Comparison of ENCODE assay signal across 8 mouse cellular contexts in genomic region chr10:83354333-83354719, GRCm38 (mm10). TPM values are rescaled to one million over a fixed set of nuclear protein-coding genes. Genes with fewer than 3 reads are reported as not detected.
DNase-seq lines count a peak whose midpoint lies in the region; ATAC-seq and TF ChIP-seq lines count a peak whose summit lies in the region.

No protein-coding gene starts in this region.

- H3K27ac ChIP-seq in forebrain, postnatal 0 days (ENCODE audit: low read depth, low read length), result peak overlapping the region; percentile 29; the same call in 1 of the 2 replicates
- H3K27ac ChIP-seq in forebrain, embryonic 11.5 days (ENCODE audit: low read depth, low read length), result no peak overlapping the region
- no peak overlapping the region for H3K27ac ChIP-seq in neural tube, embryonic 13.5 days (replicated peaks)
- H3K27ac ChIP-seq in hindbrain, embryonic 14.5 days, result peak overlapping the region; percentile 33; the same call in 1 of the 2 replicates

- H3K27me3 ChIP-seq in forebrain, postnatal 0 days (ENCODE audit: insufficient read depth, low read length), result no peaks in the 10 kb centered on the region
- H3K27me3 ChIP-seq in forebrain, embryonic 11.5 days (ENCODE audit: control insufficient read depth, insufficient read depth, low read length), result no peaks in the 10 kb centered on the region
- H3K27me3 ChIP-seq in neural tube, embryonic 13.5 days, result no peaks in the 10 kb centered on the region
- H3K27me3 ChIP-seq in hindbrain, embryonic 14.5 days (ENCODE audit: control insufficient read depth, insufficient read depth, low read length), result no peaks in the 10 kb centered on the region

- DNase-seq in forebrain, postnatal 0 days, result peak; percentile 40
- DNase-seq in forebrain, embryonic 11.5 days (ENCODE audit: low spot score), result no peak
- no peak for DNase-seq in neural tube, embryonic 10.5 days (ENCODE audit: extremely low spot score, low spot score)
- peak; percentile 41 for DNase-seq in hindbrain, embryonic 14.5 days (ENCODE audit: low spot score)
- DNase-seq in adrenal gland, adult 18-20 months (ENCODE audit: low spot score in 2 of 2), result no peak
- DNase-seq in thymus, adult 18-20 months, result no peak

- peak; percentile 58 for TF ChIP-seq CTCF in forebrain, postnatal 0 days (IDR thresholded peaks at IDR 0.05; ENCODE audit: low read depth)

- H3K9ac ChIP-seq in forebrain, postnatal 0 days, result 0 out of 2 replicates have a peak overlapping the region, but pooled peaks have one; percentile 10
- H3K9ac ChIP-seq in forebrain, embryonic 11.5 days (ENCODE audit: low read length), result no peak overlapping the region
- no peak overlapping the region for H3K9ac ChIP-seq in neural tube, embryonic 13.5 days
- no peak overlapping the region for H3K9ac ChIP-seq in hindbrain, embryonic 14.5 days

- H3K4me3 ChIP-seq in forebrain, postnatal 0 days (ENCODE audit: low read depth, low read length), result no peak overlapping the region
- H3K4me3 ChIP-seq in forebrain, embryonic 11.5 days (ENCODE audit: low read depth, low read length), result no peak overlapping the region
- H3K4me3 ChIP-seq in neural tube, embryonic 13.5 days, result no peak overlapping the region
- no peak overlapping the region for H3K4me3 ChIP-seq in hindbrain, embryonic 14.5 days (replicated peaks; ENCODE audit: low read length)

- no peaks in the 10 kb centered on the region for H3K4me1 ChIP-seq in forebrain, postnatal 0 days (ENCODE audit: insufficient read depth)
- no peaks in the 10 kb centered on the region for H3K4me1 ChIP-seq in forebrain, embryonic 11.5 days (replicated peaks; ENCODE audit: control insufficient read depth, insufficient read depth, low read length)
- peaks cover 2% of the 10 kb centered on the region for H3K4me1 ChIP-seq in neural tube, embryonic 13.5 days (replicated peaks)
- H3K4me1 ChIP-seq in hindbrain, embryonic 14.5 days (replicated peaks; ENCODE audit: control insufficient read depth, insufficient read depth, low read length), result no peaks in the 10 kb centered on the region; the same call in 1 of the 2 replicates

- peak; percentile 25; the same call in 1 of the 2 replicates for ATAC-seq in forebrain, postnatal 0 days
- no peak for ATAC-seq in forebrain, embryonic 11.5 days (replicated peaks; ENCODE audit: low FRiP score)
- no peak for ATAC-seq in neural tube, embryonic 13.5 days (ENCODE audit: low read depth)
- ATAC-seq in hindbrain, embryonic 14.5 days (ENCODE audit: low FRiP score), result peak; percentile 17; the same call in 1 of the 2 replicates
- ATAC-seq in neutrophil, adult 5-6 weeks (ENCODE audit: extremely low read depth, insufficient number of reproducible peaks, low FRiP score, poor library complexity, severe bottlenecking), result 0 out of 2 replicates have a peak, but pooled peaks have one; percentile 23

- no peaks in the 10 kb centered on the region for H3K36me3 ChIP-seq in forebrain, postnatal 0 days (ENCODE audit: insufficient read depth)
- H3K36me3 ChIP-seq in forebrain, embryonic 11.5 days (ENCODE audit: control insufficient read depth, insufficient read depth, low read length), result no peaks in the 10 kb centered on the region
- H3K36me3 ChIP-seq in neural tube, embryonic 13.5 days, result no peaks in the 10 kb centered on the region
- no peaks in the 10 kb centered on the region for H3K36me3 ChIP-seq in hindbrain, embryonic 14.5 days (replicated peaks; ENCODE audit: control insufficient read depth, insufficient read depth)

- 58% methylated on average over 8 of the region's 8 CpGs for WGBS in forebrain, postnatal 0 days
- 65% methylated on average over 8 of the region's 8 CpGs for WGBS in forebrain, embryonic 11.5 days
- 70% methylated on average over 8 of the region's 8 CpGs for WGBS in neural tube, embryonic 13.5 days
- WGBS in hindbrain, embryonic 14.5 days, result 63% methylated on average over 8 of the region's 8 CpGs

- no peaks in the 10 kb centered on the region for H3K9me3 ChIP-seq in forebrain, postnatal 0 days (ENCODE audit: low read length)
- H3K9me3 ChIP-seq in forebrain, embryonic 11.5 days (ENCODE audit: control insufficient read depth, low read length), result no peaks in the 10 kb centered on the region
- H3K9me3 ChIP-seq in neural tube, embryonic 13.5 days, result no peaks in the 10 kb centered on the region
- no peaks in the 10 kb centered on the region for H3K9me3 ChIP-seq in hindbrain, embryonic 14.5 days (ENCODE audit: control insufficient read depth, low read length)

- H3K4me2 ChIP-seq in forebrain, postnatal 0 days (ENCODE audit: low read depth), result no peak overlapping the region
- H3K4me2 ChIP-seq in forebrain, embryonic 11.5 days (ENCODE audit: low read depth, low read length, severe bottlenecking), result no peak overlapping the region
- 0 out of 2 replicates have a peak overlapping the region, but pooled peaks have one; percentile 1 for H3K4me2 ChIP-seq in neural tube, embryonic 13.5 days
- no peak overlapping the region; the same call in 1 of the 2 replicates for H3K4me2 ChIP-seq in hindbrain, embryonic 14.5 days (replicated peaks)

RNA-seq across cellular contexts. Expression of gene D10Wsu102e, which starts 5.7 kb away (rescaled TPM):
- total RNA-seq in forebrain, postnatal 0 days (2014; rRNA removed), result 2.0 and 2.3 TPM in 2 replicates
- 0.47 and 0.61 TPM in 2 replicates for polyA plus RNA-seq in forebrain, postnatal 0 days (2015; fragmentation: Nextera tagmentation; extraction: Ambion mirVana)
- polyA plus RNA-seq in forebrain, embryonic 11.5 days (2014; fragmentation: Nextera tagmentation; extraction: Ambion mirVana), result 1.4 and 1.6 TPM in 2 replicates
- polyA plus RNA-seq in neural tube, embryonic 13.5 days (2015; fragmentation: Nextera tagmentation; extraction: Ambion mirVana), result 0.82 and 0.85 TPM in 2 replicates
- polyA plus RNA-seq in hindbrain, embryonic 14.5 days (2014; fragmentation: Nextera tagmentation; extraction: Ambion mirVana), result 0.90 and 1.1 TPM in 2 replicates
- total RNA-seq in neutrophil, adult 5-6 weeks (2017), result 1.7 and 1.9 TPM in 2 replicates
- under 1 TPM; 0.73 to 0.74 TPM for total RNA-seq in adrenal gland, adult 18-20 months (2021)

RNA-seq across cellular contexts. Expression of gene Slc41a2, which starts 16.6 kb away (rescaled TPM):
- 22.3 and 23.8 TPM in 2 replicates for total RNA-seq in forebrain, postnatal 0 days (2014; rRNA removed)
- polyA plus RNA-seq in forebrain, postnatal 0 days (2015; fragmentation: Nextera tagmentation; extraction: Ambion mirVana), result 5.5 and 10.1 TPM in 2 replicates
- polyA plus RNA-seq in forebrain, embryonic 11.5 days (2014; fragmentation: Nextera tagmentation; extraction: Ambion mirVana), result 0.56 and 1.2 TPM in 2 replicates
- 4.8 and 5.3 TPM in 2 replicates for polyA plus RNA-seq in neural tube, embryonic 13.5 days (2015; fragmentation: Nextera tagmentation; extraction: Ambion mirVana)
- 14.6 and 19.9 TPM in 2 replicates for polyA plus RNA-seq in hindbrain, embryonic 14.5 days (2014; fragmentation: Nextera tagmentation; extraction: Ambion mirVana)
- total RNA-seq in neutrophil, adult 5-6 weeks (2017), result 12.9 and 15.1 TPM in 2 replicates
- total RNA-seq in adrenal gland, adult 18-20 months (2021), result 1 to 10 TPM; 8.3 to 9.6 TPM

Comparison
In these comparisons a context has a peak if more than half of its experiments do, and no peak if none do; other contexts are left out.
1. ATAC-seq: peak in forebrain, postnatal 0 days (single experiment), hindbrain, embryonic 14.5 days (single experiment) and neutrophil, adult 5-6 weeks (single experiment); none in forebrain, embryonic 11.5 days (single experiment) and neural tube, embryonic 13.5 days (single experiment).
2. DNase-seq: peak in forebrain, postnatal 0 days (single experiment) and hindbrain, embryonic 14.5 days (single experiment); none in forebrain, embryonic 11.5 days (single experiment), neural tube, embryonic 10.5 days (single experiment), adrenal gland, adult 18-20 months (0 of 2) and thymus, adult 18-20 months (0 of 2).
3. H3K27ac ChIP-seq: peak in forebrain, postnatal 0 days (single experiment) and hindbrain, embryonic 14.5 days (single experiment); none in forebrain, embryonic 11.5 days (single experiment) and neural tube, embryonic 13.5 days (single experiment).